Mouse (Mus musculus): ENCODE measurements around the gene Irx5.

Irx5 gene

DNA sequence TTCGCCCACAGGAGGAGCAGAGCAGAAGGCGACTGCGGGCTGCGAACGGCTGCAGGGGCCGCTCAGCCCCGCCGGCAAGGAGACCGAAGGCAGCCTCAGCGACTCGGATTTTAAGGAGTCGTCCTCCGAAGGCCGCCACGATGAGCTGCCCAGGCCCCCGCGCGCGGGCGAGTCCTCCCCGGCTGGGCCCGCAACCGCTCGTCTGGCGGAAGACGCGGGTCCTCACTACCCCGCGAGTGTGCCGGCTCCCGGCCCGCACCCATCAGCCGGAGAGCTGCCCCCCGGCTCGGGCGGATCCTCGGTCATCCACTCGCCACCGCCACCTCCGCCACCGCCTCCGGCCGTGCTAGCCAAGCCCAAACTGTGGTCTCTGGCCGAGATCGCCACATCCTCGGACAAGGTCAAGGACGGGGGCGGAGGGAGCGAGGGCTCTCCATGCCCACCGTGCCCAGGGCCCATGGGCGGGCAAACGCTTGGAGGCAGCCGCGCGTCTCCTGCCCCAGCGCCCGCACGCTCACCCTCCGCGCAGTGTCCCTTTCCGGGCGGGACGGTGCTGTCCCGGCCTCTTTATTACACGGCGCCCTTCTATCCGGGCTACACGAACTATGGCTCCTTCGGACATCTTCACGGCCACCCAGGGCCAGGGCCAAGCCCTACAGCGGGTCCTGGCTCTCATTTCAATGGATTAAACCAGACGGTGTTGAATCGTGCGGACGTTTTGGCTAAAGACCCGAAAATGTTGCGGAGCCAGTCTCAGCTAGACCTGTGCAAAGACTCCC is 2.8 kb downstream of the Irx5 start:
- peak; percentile 10 for DNase-seq (ENCODE audit: low read depth)

GRCm38 (mm10) chr8:92361546-92362351 is 4.3 kb downstream of the Irx5 start:
- DNase-seq (ENCODE audit: low read depth) = peak; percentile 17

- peak; percentile 20 for DNase-seq (ENCODE audit: low read depth)
Observed at GRCm38 (mm10) chr8:92362396-92363115, 5.1 kb downstream of the Irx5 start.

- DNase-seq (ENCODE audit: low read depth) = peak; percentile 15
Observed at GRCm38 (mm10) chr8:92363217-92364147, 6.1 kb downstream of the Irx5 start.

GRCm38 (mm10) chr8:92364148-92364775 is 6.8 kb downstream of the Irx5 start:
- peak; percentile 80 for DNase-seq (ENCODE audit: low read depth)

DNA sequence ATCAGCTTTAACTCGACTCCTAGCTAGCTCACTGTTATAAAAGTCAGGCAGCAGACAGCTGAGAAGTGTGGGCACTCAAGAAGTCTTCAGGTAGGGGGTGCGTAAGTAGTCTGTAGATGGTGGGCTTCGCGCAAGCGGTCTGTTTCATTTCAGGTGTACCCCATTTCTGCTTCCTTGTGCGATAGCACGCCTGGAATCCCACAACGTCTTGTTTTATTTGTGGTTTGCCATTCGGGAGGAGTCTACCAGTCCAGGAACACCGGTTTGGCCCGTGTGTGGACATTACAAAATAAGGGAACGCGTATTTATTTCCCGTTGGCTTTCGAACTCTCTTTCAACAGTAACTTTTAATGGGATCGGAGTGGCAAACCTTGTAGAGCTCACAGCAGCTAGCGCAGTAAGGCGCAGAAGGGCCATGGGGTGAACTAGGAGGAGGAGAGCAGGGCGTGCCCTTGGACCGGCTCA is 7.4 kb downstream of the Irx5 start:
- no peak for DNase-seq (ENCODE audit: low read depth)

- peak; percentile 34 for DNase-seq (ENCODE audit: low read depth)
Observed at GRCm38 (mm10) chr8:92365241-92365943, 8.0 kb downstream of the Irx5 start.

- DNase-seq (ENCODE audit: low read depth) = peak; percentile 11
Observed at GRCm38 (mm10) chr8:92365944-92366735, 8.7 kb downstream of the Irx5 start.

DNA sequence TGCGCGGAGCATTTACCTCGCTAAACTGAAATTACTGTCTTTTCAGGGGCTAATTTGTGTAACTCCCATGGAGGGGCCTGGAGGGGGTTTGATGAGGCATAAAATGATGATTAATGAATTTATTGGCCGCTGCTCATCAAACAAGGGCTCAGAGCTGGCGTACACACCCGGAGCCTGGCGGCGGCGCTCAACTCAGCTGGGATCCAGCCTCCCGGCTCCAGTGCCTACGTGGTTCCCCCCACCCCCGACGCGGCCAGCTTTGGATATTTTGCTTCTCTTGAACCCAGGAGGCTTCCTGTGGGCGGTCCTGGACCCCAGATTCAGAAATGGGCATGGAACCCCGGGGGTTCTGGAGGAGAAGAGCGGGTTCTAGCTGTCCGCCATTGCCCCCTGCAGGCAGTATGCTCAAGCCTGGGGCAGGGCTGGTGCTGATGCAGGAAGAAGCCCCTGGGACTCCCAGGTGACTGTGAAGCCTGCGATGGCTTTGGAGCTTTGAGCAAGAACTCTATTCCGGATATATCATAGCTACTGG is 9.4 kb downstream of the Irx5 start:
- peak; percentile 51 for DNase-seq (ENCODE audit: low read depth)

- no peak for DNase-seq (ENCODE audit: low read depth)
Observed at GRCm38 (mm10) chr8:92379524-92379923, 22.1 kb downstream of the Irx5 start.

DNA sequence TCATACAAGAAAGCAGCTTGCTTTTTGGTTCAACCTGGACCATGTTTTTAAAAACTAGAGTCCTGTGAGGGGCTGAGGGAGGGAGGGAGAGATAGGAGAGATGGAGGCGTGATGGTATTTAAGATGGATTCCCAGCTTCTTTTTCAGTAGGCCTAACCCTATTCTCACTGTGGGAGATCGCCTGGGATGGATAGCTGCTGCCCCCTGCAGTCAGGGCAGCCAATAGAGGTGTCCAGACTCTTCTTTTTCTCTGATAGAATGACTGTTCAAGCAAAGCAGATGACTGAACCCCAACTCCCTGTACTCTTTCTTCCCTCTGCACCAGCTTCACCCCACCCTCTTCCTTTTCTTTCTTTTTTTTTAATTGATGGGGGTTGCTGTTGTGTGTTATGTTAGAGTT is 23.1 kb downstream of the Irx5 start:
- DNase-seq (ENCODE audit: low read depth) = peak; percentile 9

DNA sequence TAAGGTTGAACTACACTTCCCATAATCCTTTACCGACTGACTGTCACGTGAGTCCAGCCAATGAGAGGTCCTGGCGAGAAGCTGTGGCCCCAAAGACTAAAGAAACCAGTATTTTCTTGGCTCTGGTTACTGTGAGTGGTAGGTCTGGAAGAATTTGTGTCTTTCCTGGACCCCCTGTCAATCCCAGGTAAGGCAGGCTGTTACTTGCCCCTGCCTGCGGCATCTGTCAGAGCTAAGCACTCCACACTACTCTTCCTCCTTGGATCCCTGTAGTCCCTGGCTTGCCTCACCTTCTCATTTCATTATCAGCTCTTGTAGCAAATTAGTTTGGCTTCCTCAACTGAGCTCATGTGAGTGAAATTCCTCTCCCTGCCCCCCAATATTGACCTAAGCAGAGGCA is 30.5 kb downstream of the Irx5 start:
- no peak for DNase-seq (ENCODE audit: low read depth)

DNA sequence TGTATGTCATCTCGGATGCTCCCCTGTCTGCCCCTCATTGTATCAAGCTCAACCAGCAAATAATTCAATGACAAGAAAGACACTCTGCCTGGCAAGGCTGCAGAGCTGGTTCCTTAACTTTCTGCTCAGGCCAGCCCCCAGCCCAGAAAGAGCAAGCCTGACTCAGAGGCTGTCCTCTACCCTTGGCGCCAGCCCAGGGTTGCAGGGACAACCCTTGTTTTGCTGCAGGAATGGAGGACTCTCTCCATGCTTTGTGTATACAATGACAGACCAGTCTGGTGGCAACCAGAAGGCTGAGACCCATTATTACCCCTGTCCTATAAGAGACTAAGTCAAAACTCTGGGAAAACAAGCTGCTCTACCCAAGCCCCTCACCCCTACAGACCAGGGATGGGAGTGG is 46.8 kb downstream of the Irx5 start:
- DNase-seq (ENCODE audit: low read depth) = no peak

DNA sequence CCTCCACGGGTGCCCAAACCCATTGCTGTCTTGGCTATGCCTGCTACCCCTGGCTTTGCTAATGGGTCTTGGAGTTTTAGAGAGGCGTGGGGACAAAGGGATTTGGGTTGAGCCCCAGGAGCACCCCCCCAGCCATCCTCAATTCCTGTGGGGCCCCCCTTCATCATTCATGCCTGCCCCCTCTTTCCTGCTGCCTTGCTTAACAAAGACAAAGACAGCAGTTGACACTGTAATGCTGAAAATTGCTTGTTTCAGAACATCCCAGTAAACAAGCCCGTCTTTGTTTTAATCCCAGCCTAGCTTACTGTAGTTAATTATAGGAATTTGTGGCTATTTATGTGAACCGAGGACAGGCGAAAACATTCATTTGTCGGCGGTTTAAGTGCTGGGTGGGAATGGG is 50.7 kb downstream of the Irx5 start:
- no peak for DNase-seq (ENCODE audit: low read depth)

DNA sequence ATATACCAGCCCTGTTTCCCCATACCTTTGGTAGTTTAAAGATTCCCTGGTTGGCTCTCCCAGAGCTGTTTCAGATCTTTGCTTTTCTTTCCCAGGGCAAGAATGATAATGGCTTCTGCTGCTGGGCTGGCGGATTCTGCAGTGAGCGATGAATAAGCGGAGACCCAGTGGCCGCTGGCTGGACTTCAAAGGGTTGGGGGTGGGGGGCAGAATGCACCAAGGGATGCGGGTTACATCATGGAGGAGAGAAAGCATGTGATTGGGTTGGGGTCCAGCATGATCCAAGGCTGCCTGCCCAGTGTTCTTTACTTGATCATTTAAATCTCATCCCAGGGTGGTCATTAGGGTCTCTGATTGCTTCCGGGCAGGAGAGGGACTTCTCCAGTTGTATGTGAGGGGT is 56.2 kb downstream of the Irx5 start:
- no peak for DNase-seq (ENCODE audit: low read depth)

DNA sequence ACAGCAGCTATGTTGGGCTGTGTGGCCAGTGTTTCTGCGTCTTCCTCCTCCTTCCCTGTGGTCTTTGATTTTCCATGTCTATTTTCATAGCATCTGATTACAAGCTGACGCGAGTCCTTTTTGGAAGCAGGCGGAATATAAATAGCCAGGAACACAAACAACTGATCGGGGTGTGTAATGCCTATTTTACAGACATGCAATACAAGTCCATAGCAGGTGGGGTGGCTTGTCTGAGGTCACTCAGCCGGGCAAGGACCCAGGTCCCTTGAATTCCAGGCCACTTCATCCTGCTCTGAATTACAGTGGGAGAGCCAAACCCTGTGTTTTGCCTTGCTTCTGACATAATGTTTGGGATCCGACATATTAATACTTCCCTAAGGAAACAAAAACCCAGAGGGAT is 63.2 kb downstream of the Irx5 start:
- no peak for DNase-seq (ENCODE audit: low read depth)
